Mouse (Mus musculus): Measurements from ENCODE around the gene Dnajc5. TPM values are rescaled to one million over a fixed set of nuclear protein-coding genes. Genes with fewer than 3 reads are reported as not detected.

The Dnajc5 gene
- polyA plus RNA-seq, 1 experiment = 55.5 TPM

GRCm38 (mm10) chr2:181496281-181496680, 24.0 kb upstream of the Dnajc5 start:
- 9% methylated on average over 8 of the region's 8 CpGs for WGBS
- Histone ChIP-seq H3K27ac (ENCODE audit: insufficient read depth, low read depth, low read length) (peak overlapping the region; percentile 82), H3K4me3 (ENCODE audit: insufficient read depth, low read depth, low read length) (peak overlapping the region; percentile 54; the same call in 1 of the 2 replicates), H3K4me1 (ENCODE audit: control insufficient read depth, insufficient read depth, low read length) (no peaks in the 10 kb centered on the region), H3K27me3 (replicated peaks; ENCODE audit: control insufficient read depth, insufficient read depth, low read length) (no peaks in the 10 kb centered on the region), H3K36me3 (ENCODE audit: control insufficient read depth, insufficient read depth, low read length) (peaks cover 2% of the 10 kb centered on the region; the same call in 1 of the 2 replicates)
- TF ChIP-seq POLR2A (IDR thresholded peaks at IDR 0.05; ENCODE audit: low read depth, low read length) (no peak), CTCF (conservative IDR thresholded peaks at IDR 0.05; ENCODE audit: insufficient read depth, insufficient read length, low read depth, low read length) (peak; percentile 77)
- DNase-seq = peak; percentile 74

DNA sequence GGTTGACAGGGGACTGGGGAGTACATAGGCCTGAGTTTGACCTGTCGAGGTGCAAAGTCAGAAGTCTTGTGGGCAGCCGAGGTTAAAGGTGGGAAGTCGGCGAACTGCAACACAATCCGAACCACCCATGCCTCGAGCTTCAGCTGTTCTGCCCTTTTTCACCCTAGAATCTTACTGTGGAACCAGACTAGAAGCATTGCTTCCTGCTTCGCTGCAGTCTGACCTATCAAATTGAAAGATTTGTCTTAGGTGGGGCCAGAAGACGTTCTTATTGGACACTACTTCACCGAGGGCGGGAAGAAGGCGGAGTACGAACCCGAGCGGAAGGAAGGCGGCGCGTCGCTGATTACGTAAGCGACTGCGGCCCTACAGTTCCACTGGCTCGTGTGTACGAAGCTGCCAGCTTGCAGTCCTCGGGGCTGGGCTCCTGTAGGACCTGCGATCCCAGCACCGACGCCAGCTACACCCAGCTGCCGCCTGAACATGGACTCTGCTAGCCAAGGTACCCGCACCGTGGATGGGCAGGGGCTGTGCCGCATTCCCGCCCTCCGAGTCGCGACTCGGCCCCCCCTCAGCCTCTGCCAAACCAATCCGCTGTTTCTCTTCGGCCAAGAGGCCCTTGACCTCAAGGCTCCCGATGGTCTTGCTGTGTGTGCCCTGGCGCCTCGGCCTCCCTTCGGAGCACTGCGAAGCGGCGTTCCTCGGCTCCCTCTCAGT, 23.3 kb upstream of the Dnajc5 start, which contains the start of gene Tpd52l2:
Gene Tpd52l2, plus strand, starts transcription at position 312 of the 717 bp plus-strand sequence.
- DNase-seq = peak; percentile 98
- Histone ChIP-seq H3K27me3 (replicated peaks; ENCODE audit: control insufficient read depth, insufficient read depth, low read length) (no peaks in the 10 kb centered on the region), H3K27ac (ENCODE audit: insufficient read depth, low read depth, low read length) (peak within 1 kb of the TSS; percentile 91), H3K36me3 (ENCODE audit: control insufficient read depth, insufficient read depth, low read length) (peaks cover 4% of the 10 kb centered on the region; the same call in 1 of the 2 replicates), H3K4me1 (ENCODE audit: control insufficient read depth, insufficient read depth, low read length) (no peaks in the 10 kb centered on the region), H3K4me3 (ENCODE audit: insufficient read depth, low read depth, low read length) (peak within 1 kb of the TSS; percentile 90)
- under 1% methylated on average over 46 of the region's 46 CpGs for WGBS
- TF ChIP-seq POLR2A (IDR thresholded peaks at IDR 0.05; ENCODE audit: low read depth, low read length) (peak; percentile 80), CTCF (conservative IDR thresholded peaks at IDR 0.05; ENCODE audit: insufficient read depth, insufficient read length, low read depth, low read length) (no peak)

- H3K27me3 ChIP-seq (replicated peaks; ENCODE audit: control insufficient read depth, insufficient read depth, low read length) = no peaks in the 10 kb centered on the region
- 0% methylated on average over 12 of the region's 12 CpGs for WGBS
- TF ChIP-seq CTCF (conservative IDR thresholded peaks at IDR 0.05; ENCODE audit: insufficient read depth, insufficient read length, low read depth, low read length) (no peak), POLR2A (IDR thresholded peaks at IDR 0.05; ENCODE audit: low read depth, low read length) (no peak)
- no peaks in the 10 kb centered on the region for H3K4me1 ChIP-seq (ENCODE audit: control insufficient read depth, insufficient read depth, low read length)
- H3K4me3 ChIP-seq (ENCODE audit: insufficient read depth, low read depth, low read length) = peak overlapping the region; percentile 90
- H3K36me3 ChIP-seq (ENCODE audit: control insufficient read depth, insufficient read depth, low read length) = peaks cover 4% of the 10 kb centered on the region; the same call in 1 of the 2 replicates
- peak overlapping the region; percentile 91 for H3K27ac ChIP-seq (ENCODE audit: insufficient read depth, low read depth, low read length)
- DNase-seq = peak; percentile 81
Measured at GRCm38 (mm10) chr2:181497548-181497875, 22.8 kb upstream of the Dnajc5 start.

DNA sequence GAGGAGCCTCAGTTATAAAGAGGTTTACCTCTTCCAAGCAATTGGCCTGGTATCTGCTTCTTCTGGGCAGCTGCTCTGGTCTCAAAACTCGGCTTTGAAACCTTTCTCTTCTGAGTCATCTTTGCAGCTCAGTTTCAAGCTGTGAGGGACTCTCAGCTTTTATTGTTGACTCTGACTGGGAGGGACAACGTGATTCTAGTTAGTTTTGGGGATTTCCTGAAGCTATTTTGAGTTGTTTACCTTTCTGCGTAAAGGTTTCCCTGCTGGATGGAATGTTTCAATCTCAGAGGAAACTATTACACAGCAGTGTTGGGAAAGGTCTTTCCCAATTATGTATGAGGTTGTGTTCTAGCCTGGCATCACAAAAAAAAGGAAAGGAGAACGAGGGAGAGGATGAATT, 21.6 kb upstream of the Dnajc5 start:
- no peak overlapping the region for H3K4me3 ChIP-seq (ENCODE audit: insufficient read depth, low read depth, low read length)
- TF ChIP-seq CTCF (conservative IDR thresholded peaks at IDR 0.05; ENCODE audit: insufficient read depth, insufficient read length, low read depth, low read length) (no peak), POLR2A (IDR thresholded peaks at IDR 0.05; ENCODE audit: low read depth, low read length) (no peak)
- H3K36me3 ChIP-seq (ENCODE audit: control insufficient read depth, insufficient read depth, low read length) = peaks cover 6% of the 10 kb centered on the region
- H3K4me1 ChIP-seq (ENCODE audit: control insufficient read depth, insufficient read depth, low read length) = no peaks in the 10 kb centered on the region
- H3K27me3 ChIP-seq (replicated peaks; ENCODE audit: control insufficient read depth, insufficient read depth, low read length) = no peaks in the 10 kb centered on the region
- H3K27ac ChIP-seq (ENCODE audit: insufficient read depth, low read depth, low read length) = no peak overlapping the region
- WGBS = 61% methylated on average over 4 of the region's 4 CpGs
- DNase-seq = no peak

DNA sequence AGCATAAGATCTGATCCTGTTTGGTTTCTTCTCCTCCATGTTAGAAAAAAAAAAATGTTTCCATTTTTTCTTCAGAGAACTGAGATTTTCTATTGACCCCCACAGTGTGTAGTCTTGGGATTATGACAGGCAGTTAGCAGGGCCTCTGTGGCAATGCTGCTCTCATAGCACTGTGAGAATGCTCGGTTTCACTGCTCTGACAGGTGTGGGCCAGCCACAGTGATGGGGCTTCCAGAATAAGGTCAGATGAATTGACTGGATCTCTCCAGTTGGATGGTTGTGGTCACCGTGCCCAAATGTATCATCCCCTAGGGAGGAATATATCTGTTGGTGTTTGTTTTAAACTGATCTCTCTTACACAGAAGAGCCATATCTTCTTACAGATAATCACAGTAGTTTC, 11.1 kb upstream of the Dnajc5 start:
- Histone ChIP-seq H3K27ac (ENCODE audit: insufficient read depth, low read depth, low read length) (no peak overlapping the region), H3K4me3 (ENCODE audit: insufficient read depth, low read depth, low read length) (no peak overlapping the region), H3K27me3 (replicated peaks; ENCODE audit: control insufficient read depth, insufficient read depth, low read length) (no peaks in the 10 kb centered on the region), H3K36me3 (ENCODE audit: control insufficient read depth, insufficient read depth, low read length) (peaks cover 15% of the 10 kb centered on the region), H3K4me1 (ENCODE audit: control insufficient read depth, insufficient read depth, low read length) (no peaks in the 10 kb centered on the region; the same call in 1 of the 2 replicates)
- TF ChIP-seq CTCF (conservative IDR thresholded peaks at IDR 0.05; ENCODE audit: insufficient read depth, insufficient read length, low read depth, low read length) = no peak
- no peak for TF ChIP-seq POLR2A (IDR thresholded peaks at IDR 0.05; ENCODE audit: low read depth, low read length)
- 75% methylated on average over 2 of the region's 2 CpGs for WGBS
- DNase-seq = no peak

DNA sequence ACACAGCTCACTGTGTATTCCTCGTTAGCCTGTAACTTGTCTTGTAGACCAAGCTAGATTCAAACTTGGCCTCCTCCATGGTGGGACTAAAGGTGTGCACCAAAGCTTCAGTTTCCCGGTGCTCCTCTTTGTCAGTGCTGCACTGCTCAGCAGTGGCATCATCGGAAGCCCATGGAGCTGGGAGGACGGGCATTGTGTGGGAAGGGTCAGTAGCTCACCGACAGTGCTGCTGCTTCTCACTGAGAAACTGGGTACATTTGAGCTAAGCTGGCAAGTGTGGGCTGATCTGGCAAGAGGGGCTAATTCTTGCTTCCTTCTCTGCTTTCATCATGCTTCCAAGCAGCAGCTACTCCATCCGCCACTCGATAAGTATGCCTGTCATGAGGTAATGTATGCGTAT, 9.1 kb upstream of the Dnajc5 start:
- no peak overlapping the region for H3K27ac ChIP-seq (ENCODE audit: insufficient read depth, low read depth, low read length)
- no peaks in the 10 kb centered on the region for H3K27me3 ChIP-seq (replicated peaks; ENCODE audit: control insufficient read depth, insufficient read depth, low read length)
- TF ChIP-seq POLR2A (IDR thresholded peaks at IDR 0.05; ENCODE audit: low read depth, low read length) (no peak), CTCF (conservative IDR thresholded peaks at IDR 0.05; ENCODE audit: insufficient read depth, insufficient read length, low read depth, low read length) (no peak)
- DNase-seq = no peak
- no peaks in the 10 kb centered on the region; the same call in 1 of the 2 replicates for H3K4me1 ChIP-seq (ENCODE audit: control insufficient read depth, insufficient read depth, low read length)
- WGBS = 94% methylated on average over 8 of the region's 8 CpGs
- H3K36me3 ChIP-seq (ENCODE audit: control insufficient read depth, insufficient read depth, low read length) = peaks cover 16% of the 10 kb centered on the region
- H3K4me3 ChIP-seq (ENCODE audit: insufficient read depth, low read depth, low read length) = no peak overlapping the region

DNA sequence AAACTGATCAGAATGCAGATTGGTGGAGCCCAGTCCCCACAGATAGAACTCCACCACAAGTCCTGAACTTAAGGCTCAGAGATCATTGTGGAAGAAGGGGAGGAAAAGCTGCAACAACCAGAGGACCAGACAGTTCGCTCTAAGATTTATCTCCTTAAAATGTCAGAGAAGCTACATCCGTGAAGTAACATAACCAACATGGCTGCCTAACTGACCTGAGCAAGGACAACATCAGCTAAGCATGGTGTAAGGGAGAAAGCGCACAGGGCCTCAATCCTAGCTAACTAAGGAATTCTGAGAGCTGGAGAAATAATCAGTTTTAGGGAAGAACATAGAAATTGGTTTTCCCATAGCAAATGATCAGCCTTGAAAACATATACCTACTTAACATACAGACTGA, 1.1 kb upstream of the Dnajc5 start:
- Histone ChIP-seq H3K4me1 (ENCODE audit: control insufficient read depth, insufficient read depth, low read length) (peaks cover 15% of the 10 kb centered on the region), H3K36me3 (ENCODE audit: control insufficient read depth, insufficient read depth, low read length) (peaks cover 2% of the 10 kb centered on the region; the same call in 1 of the 2 replicates), H3K4me3 (ENCODE audit: insufficient read depth, low read depth, low read length) (peak overlapping the region; percentile 26; the same call in 1 of the 2 replicates), H3K27ac (ENCODE audit: insufficient read depth, low read depth, low read length) (peak overlapping the region; percentile 63; the same call in 1 of the 2 replicates), H3K27me3 (replicated peaks; ENCODE audit: control insufficient read depth, insufficient read depth, low read length) (no peaks in the 10 kb centered on the region)
- TF ChIP-seq CTCF (conservative IDR thresholded peaks at IDR 0.05; ENCODE audit: insufficient read depth, insufficient read length, low read depth, low read length) = no peak
- TF ChIP-seq POLR2A (IDR thresholded peaks at IDR 0.05; ENCODE audit: low read depth, low read length) = no peak
- 48% methylated on average over 3 of the region's 3 CpGs for WGBS
- DNase-seq = no peak
